27 mouse cellular contexts compared by ENCODE assay signal in genomic region chr8:12151679-12152078, GRCm38 (mm10).
DNase-seq lines count a peak whose midpoint lies in the region; ATAC-seq lines count a peak whose summit lies in the region.
"Had no signal": no experiment of that assay in that cellular context is flagged by ENCODE, and none has a peak within 500 bp of the region (broad histone marks: within the 10 kb centered on the region; RNA-seq: fewer than 3 reads in every experiment).

No protein-coding gene starts in this region.

- H3K4me1 ChIP-seq in forebrain, embryonic 14.5 days (ENCODE audit: control insufficient read depth, insufficient read depth, low read length), result peaks cover 15% of the 10 kb centered on the region
- H3K4me1 ChIP-seq in forebrain, embryonic 12.5 days, result peaks cover 20% of the 10 kb centered on the region
- H3K4me1 ChIP-seq: embryonic facial prominence, embryonic 13.5 days; liver, embryonic 12.5 days; megakaryocyte, embryonic 14.5 days had no signal

- no peak overlapping the region for H3K4me2 ChIP-seq in forebrain, embryonic 14.5 days (ENCODE audit: low read length)
- H3K4me2 ChIP-seq in forebrain, embryonic 12.5 days, result no peak overlapping the region
- H3K4me2 ChIP-seq: embryonic facial prominence, embryonic 13.5 days; liver, embryonic 12.5 days; midbrain, embryonic 12.5 days; neural tube, embryonic 12.5 days had no signal

- H3K36me3 ChIP-seq in forebrain, embryonic 14.5 days (ENCODE audit: control insufficient read depth, insufficient read depth, low read length), result no peaks in the 10 kb centered on the region
- H3K36me3 ChIP-seq in forebrain, embryonic 12.5 days (replicated peaks), result no peaks in the 10 kb centered on the region
- H3K36me3 ChIP-seq: embryonic facial prominence, embryonic 13.5 days; liver, embryonic 12.5 days; midbrain, embryonic 12.5 days; neural tube, embryonic 12.5 days had no signal

- H3K27me3 ChIP-seq in forebrain, embryonic 14.5 days (replicated peaks; ENCODE audit: control insufficient read depth, insufficient read depth, low read length), result no peaks in the 10 kb centered on the region; the same call in 1 of the 2 replicates
- H3K27me3 ChIP-seq in forebrain, embryonic 12.5 days, result peaks cover 54% of the 10 kb centered on the region

- peak; percentile 82 for ATAC-seq in forebrain, embryonic 14.5 days
- ATAC-seq in forebrain, embryonic 12.5 days (ENCODE audit: low FRiP score), result no peak
- ATAC-seq: CD4-positive, CD25-positive, alpha-beta regulatory T cell, adult 4 months; hindbrain, embryonic 16.5 days; liver, embryonic 12.5 days; liver, postnatal 0 days had no signal

- intact Hi-C loops in heart, postnatal 10 days (cut with DNase I), result no loop called here

- no peak overlapping the region for H3K27ac ChIP-seq in forebrain, embryonic 14.5 days (ENCODE audit: low read depth, low read length)
- H3K27ac ChIP-seq in forebrain, embryonic 12.5 days, result no peak overlapping the region
- H3K27ac ChIP-seq: embryonic facial prominence, embryonic 13.5 days; layer of hippocampus, adult 2 months; liver, embryonic 12.5 days; midbrain, embryonic 12.5 days; neural tube, embryonic 12.5 days had no signal

- H3K4me3 ChIP-seq in forebrain, embryonic 14.5 days (ENCODE audit: low read depth, low read length), result no peak overlapping the region
- H3K4me3 ChIP-seq in forebrain, embryonic 12.5 days (replicated peaks), result no peak overlapping the region
- H3K4me3 ChIP-seq: embryonic facial prominence, embryonic 13.5 days; erythroblast, embryonic 14.5 days; layer of hippocampus, adult 2 months; liver, embryonic 12.5 days; megakaryocyte, embryonic 14.5 days; midbrain, embryonic 12.5 days; myocyte; neural tube, embryonic 12.5 days had no signal

- H3K9me3 ChIP-seq in forebrain, embryonic 14.5 days (replicated peaks; ENCODE audit: control insufficient read depth, low read length), result no peaks in the 10 kb centered on the region
- H3K9me3 ChIP-seq in forebrain, embryonic 12.5 days, result no peaks in the 10 kb centered on the region
- H3K9me3 ChIP-seq: embryonic facial prominence, embryonic 13.5 days; liver, embryonic 12.5 days; megakaryocyte, embryonic 14.5 days; midbrain, embryonic 12.5 days; neural tube, embryonic 12.5 days had no signal

- H3K9ac ChIP-seq in forebrain, embryonic 14.5 days (ENCODE audit: low read length), result no peak overlapping the region
- no peak overlapping the region for H3K9ac ChIP-seq in forebrain, embryonic 12.5 days
- H3K9ac ChIP-seq: embryonic facial prominence, embryonic 13.5 days; liver, embryonic 12.5 days; liver, postnatal 0 days; midbrain, embryonic 12.5 days; neural tube, embryonic 12.5 days had no signal

- peak; percentile 81 for DNase-seq in forebrain, embryonic 14.5 days (ENCODE audit: low spot score)
- DNase-seq in Muller cell, postnatal 12 days (ENCODE audit: inconsistent ontology term), result peak; percentile 63
- peak; percentile 21 for DNase-seq in ZHBTc4 (ENCODE audit: low read depth, low spot score)
- DNase-seq in kidney, postnatal 14 days, result peak; percentile 16
- DNase-seq in heart, postnatal 10 days, result no peak
- DNase-seq in yolk sac, embryonic 10.5 days (ENCODE audit: low spot score), result no peak
- DNase-seq: adrenal gland, adult 8-10 months; cerebellum, adult 8-10 months; embryo, embryonic 11 days; gastrocnemius, postnatal 14 days; left cerebral cortex, postnatal 4 days; liver, postnatal 0 days; right cerebral cortex, adult 18-20 months; right cerebral cortex, postnatal 4 days; thymus, adult 2 months; thymus, postnatal 36 days had no signal

- WGBS in forebrain, embryonic 14.5 days, result 5% methylated on average over 7 of the region's 7 CpGs
- 14% methylated on average over 7 of the region's 7 CpGs for WGBS in forebrain, embryonic 12.5 days

Comparison
In these comparisons a context has a peak if more than half of its experiments do, and no peak if none do; other contexts are left out.
1. DNase-seq: peak in forebrain, embryonic 14.5 days (single experiment), Muller cell, postnatal 12 days (single experiment), ZHBTc4 (single experiment) and kidney, postnatal 14 days (single experiment); none in heart, postnatal 10 days (0 of 2) and yolk sac, embryonic 10.5 days (single experiment).